Mouse (Mus musculus) gastrocnemius, adult 2 months (tissue): ENCODE measurements around the gene Eya4. TPM values are rescaled to one million over a fixed set of nuclear protein-coding genes. Genes with fewer than 3 reads are reported as not detected.
A peak's percentile ranks its signal among the peaks of the same experiment; 100 is the strongest.

Source experiments
- DNase-seq: peaks from one replicate; pipeline ENCODE4 v3.0.0; 2022
- H3K27ac ChIP-seq: fragments of 200-600 bp; 2 replicates; pipeline ENCODE4 v1.8.1; 2022; ENCODE audit warnings: mild to moderate bottlenecking
- H3K4me3 ChIP-seq: fragments of 200-600 bp; 2 replicates; pipeline ENCODE4 v1.8.1; 2022; ENCODE audit warnings: mild to moderate bottlenecking, moderate library complexity
- CTCF ChIP-seq: fragments of 200-600 bp; IDR thresholded peaks from 2 replicates; pipeline ENCODE4 v1.8.1; 2022; ENCODE audit warnings: antibody characterized with exemption, mild to moderate bottlenecking, moderate library complexity
- intact Hi-C: fragments of 180-260 bp; cut with DNase I; formaldehyde crosslinking; loops from one replicate; pipeline ENCODE4 v1.15.1; 2025
- total RNA-seq, 2 experiments: library from RNA; stranded (reverse); gene quantifications; 2 replicates each; pipeline ENCODE4 v1.2.3; 2021

Gene Eya4
- total RNA-seq, 2 experiments from 2014 or later = 25.1 to 60.0 TPM

DNA sequence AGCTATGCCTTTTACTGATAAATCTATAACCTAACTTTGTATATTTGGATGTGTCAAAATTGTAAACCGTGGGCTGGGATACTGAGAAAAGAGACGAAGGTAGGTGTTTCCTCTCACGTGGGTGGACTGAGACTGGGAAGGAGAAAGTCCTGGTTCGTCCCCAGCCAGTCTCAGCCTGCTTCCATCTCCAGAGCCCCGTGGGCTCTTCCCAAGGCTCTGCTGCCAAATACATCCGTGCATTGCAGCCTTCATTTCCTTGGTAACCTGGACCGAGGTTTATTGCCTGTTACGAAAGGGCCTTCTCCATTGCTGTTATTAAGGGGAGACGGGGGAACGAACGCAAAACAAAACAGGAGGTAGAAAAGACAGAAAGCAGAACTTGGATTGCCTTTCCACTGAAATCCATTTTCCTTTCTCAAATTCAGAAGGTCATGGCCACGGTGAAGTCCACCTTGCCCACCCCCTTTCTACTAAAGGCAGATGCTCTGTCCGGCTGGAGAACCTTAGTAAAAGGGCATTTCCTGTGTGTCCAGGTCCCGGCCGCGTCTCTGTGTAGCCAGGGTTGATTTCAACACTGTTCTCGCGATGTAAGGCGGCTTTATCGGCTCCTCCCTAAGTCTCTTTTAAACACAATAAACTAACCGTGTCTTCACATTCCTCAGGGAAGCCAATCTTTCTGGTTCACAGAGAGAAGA is 273.7 kb downstream of the Eya4 start:
- peak; percentile 48 for DNase-seq
- intact Hi-C loops = no loop called here
- Histone ChIP-seq H3K4me3 (peak overlapping the region; percentile 71), H3K27ac (peak overlapping the region; percentile 66)
- TF ChIP-seq CTCF = no peak

DNA sequence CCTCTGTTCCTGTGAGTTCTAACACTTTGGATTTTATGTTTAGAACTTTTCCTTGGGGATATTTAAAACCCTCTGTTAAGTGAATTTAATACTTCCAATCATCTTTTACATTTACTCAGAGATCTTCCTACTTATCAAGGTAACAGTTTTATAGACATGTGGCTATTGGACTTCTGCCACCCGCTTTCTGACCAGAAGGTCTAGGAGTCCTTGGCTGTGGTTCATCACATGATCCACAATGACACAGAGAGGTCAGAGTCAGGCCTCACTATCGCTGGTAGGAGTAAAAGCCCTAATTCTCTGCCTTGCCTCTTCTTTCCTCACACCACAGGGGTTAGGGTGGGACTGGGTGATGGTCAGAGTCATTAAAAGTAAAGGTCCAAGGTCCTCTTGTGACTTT is 277.2 kb downstream of the Eya4 start:
- H3K27ac ChIP-seq = no peak overlapping the region
- intact Hi-C loops = no loop called here
- H3K4me3 ChIP-seq = no peak overlapping the region
- TF ChIP-seq CTCF = no peak
- no peak for DNase-seq

DNA sequence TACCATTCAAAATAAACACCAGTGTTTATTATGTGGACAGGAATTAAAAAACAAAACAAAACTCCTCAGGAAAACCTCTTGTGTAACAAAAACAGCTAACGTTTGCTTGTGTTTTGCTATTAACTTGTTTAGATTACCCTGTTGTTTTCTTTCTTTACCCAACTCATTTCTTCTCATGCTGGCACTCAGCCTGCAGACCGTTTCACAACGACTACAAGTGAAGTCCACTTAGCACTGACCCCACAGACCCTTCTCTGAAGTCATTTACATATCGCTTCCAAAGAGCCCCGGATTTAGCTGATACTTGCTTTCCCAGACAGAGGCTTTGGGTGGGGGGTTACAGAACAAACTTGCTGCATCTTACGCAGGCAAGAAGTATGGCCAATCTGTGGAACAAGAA is 286.9 kb downstream of the Eya4 start:
- no peak overlapping the region for H3K27ac ChIP-seq
- no peak for DNase-seq
- intact Hi-C loops = no loop called here
- TF ChIP-seq CTCF = no peak
- no peak overlapping the region for H3K4me3 ChIP-seq

DNA sequence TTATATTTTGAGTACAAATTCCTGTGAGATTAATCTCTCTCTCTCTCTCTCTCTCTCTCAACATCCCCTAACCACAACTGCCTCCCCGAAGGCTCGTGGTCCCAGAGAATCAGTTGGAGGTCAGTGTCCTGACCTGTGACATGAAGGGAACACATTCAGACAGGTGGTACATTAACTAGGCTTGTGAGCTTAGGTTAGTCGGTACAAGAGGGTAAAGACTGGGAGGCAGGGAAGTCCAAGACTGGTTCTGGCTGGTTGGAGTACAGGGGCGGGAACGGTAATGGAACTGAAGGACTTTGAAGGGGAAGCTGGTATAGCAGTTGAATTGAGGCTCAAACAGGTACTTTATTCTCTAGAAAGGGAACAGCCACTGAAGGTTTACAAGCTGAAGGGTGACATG is 287.9 kb downstream of the Eya4 start:
- TF ChIP-seq CTCF = no peak
- intact Hi-C loops = no loop called here

DNA sequence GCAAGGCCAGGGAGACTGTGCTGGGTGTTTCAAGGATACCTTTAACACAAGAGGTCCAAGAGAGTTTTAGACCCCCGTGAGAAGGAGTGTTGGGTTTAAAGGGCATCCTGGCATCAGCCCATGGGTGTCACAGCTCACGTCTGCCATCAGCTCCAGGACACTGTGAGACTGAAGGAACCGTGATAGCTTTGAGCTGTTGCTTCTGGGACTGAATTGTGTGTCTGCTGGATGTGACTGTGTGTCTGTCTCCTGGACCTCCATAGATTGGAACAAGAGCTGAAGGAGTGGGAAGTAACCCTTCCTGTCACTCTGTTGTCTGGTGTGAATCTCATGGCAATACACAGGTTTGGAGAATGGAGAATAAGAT is 289.9 kb downstream of the Eya4 start:
- TF ChIP-seq CTCF = no peak
- no peak overlapping the region for H3K4me3 ChIP-seq
- no peak overlapping the region for H3K27ac ChIP-seq
- intact Hi-C loops = no loop called here
- DNase-seq = no peak

More for the DNA sequence above, 287.9 kb downstream of the Eya4 start:
- no peak for DNase-seq
- no peak overlapping the region for H3K4me3 ChIP-seq
- H3K27ac ChIP-seq = no peak overlapping the region

DNA sequence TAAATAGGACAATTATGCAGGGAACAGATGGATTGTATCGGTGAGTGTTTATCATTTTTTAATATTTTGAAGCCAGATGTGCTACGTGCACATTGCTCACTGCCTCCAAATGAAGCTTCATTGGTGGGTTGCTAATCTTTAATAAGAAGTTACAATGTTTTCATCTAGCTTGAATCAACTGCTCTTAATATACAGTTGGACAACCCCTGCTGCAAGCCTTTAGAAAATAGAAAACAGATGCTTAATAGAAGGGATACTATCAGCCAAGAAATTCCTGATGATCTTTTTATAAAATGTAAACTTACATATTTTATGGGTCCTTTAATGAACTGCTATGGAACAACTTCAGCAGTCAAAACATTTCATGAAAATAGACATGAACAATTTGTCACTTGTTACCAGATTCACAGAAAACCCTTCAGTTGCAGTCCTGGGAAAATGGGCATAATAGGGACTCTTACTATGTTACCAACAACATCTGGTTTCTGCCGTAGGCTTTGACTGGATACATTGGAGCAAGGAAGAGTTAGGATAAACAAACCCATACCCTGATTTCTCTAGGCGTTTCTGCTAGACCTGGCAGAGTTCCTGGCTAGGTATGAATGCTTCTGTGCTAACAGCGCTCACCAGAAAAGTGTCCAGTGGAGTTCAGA is 290.4 kb downstream of the Eya4 start:
- TF ChIP-seq CTCF = no peak
- Histone ChIP-seq H3K27ac (no peak overlapping the region), H3K4me3 (no peak overlapping the region)
- no peak for DNase-seq
- intact Hi-C loops = no loop called here

DNA sequence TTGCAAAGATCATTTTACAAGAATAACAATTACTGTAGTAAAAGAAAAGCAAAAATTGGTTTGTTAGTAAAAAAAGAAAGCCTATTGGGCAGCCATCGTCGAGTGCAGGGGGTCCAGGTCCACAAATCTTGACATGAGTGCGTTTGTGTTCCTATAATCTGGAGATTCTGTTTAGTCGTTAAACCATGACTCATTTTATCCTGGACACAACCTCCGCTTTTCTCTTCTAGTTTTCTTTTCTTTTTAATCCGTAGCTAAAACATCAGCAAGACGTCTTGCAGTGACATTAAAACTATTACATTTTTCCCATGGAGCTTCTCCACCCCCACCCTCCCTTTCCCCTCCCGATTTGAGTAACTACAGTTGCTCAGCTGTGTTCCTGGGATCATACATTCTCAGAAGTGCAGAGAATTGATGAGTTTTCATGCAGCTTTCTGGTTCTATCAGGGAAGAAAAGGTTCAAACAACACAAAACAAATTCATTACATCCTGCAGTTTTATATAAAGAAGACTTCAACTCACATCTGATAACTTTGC is 297.1 kb downstream of the Eya4 start:
- intact Hi-C loops = no loop called here
- TF ChIP-seq CTCF = no peak
- Histone ChIP-seq H3K27ac (no peak overlapping the region), H3K4me3 (no peak overlapping the region)
- DNase-seq = no peak
